Mouse (Mus musculus): ENCODE data around the gene Amer3.
"Not testable (repeated sequence)": the region's sequence is repeated elsewhere in the genome, so short reads cannot be mapped to it uniquely, and the experiment has no call there.

Gene Amer3

GRCm38 (mm10) chr1:34601323-34602047, 22.0 kb downstream of the Amer3 start:
- no peak for DNase-seq (ENCODE audit: low spot score in 2 of 2)

GRCm38 (mm10) chr1:34602363-34602762, 22.9 kb downstream of the Amer3 start:
- peak in 1 of 2 experiments; percentile 62 for DNase-seq (ENCODE audit: low spot score in 2 of 2)

GRCm38 (mm10) chr1:34613801-34614200, 34.3 kb downstream of the Amer3 start:
- no peak for DNase-seq (ENCODE audit: low spot score in 2 of 2)

- not testable (repeated sequence) for DNase-seq (ENCODE audit: low spot score in 2 of 2)
Observed at GRCm38 (mm10) chr1:34620116-34620515, 40.7 kb downstream of the Amer3 start.

GRCm38 (mm10) chr1:34620761-34621160, 41.3 kb downstream of the Amer3 start:
- not testable (repeated sequence) for DNase-seq (ENCODE audit: low spot score in 2 of 2)

GRCm38 (mm10) chr1:34635711-34636110, 56.3 kb downstream of the Amer3 start:
- no peak for DNase-seq (ENCODE audit: low spot score in 2 of 2)
